Mouse (Mus musculus): ENCODE measurements around the gene Arid3b. TPM values are rescaled to one million over a fixed set of nuclear protein-coding genes. Genes with fewer than 3 reads are reported as not detected.

Arid3b gene
- polyA plus RNA-seq, 1 experiment from 2014 or later: 7.0 TPM

- 83% methylated on average over 5 of the region's 5 CpGs for WGBS
- no peak for ATAC-seq
Observed at GRCm38 (mm10) chr9:57867880-57868279, 31.3 kb upstream of the Arid3b start.

DNA sequence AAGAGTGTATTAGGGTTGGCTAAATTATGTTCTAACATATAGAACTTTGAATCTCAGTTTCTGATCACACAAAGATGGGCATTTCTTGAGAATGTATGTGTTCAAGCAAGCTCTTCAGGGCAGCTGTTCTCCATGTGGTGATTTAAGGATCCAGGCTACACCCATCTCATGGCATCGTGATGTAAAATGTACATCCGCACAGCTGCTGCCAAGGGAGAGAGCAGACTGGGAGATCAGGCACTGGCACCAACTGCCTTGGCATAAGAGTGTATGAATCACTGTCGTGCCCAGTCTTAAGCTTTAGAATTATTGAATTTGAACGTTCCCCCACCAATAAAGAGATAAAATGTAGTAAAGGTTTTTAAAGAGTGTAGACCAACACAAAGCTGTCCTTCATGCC lies 30.6 kb upstream of the Arid3b start:
- ATAC-seq: no peak
- no peaks in the 10 kb centered on the region for H3K27me3 ChIP-seq (replicated peaks; ENCODE audit: control insufficient read depth, insufficient read depth, low read length)
- H3K27ac ChIP-seq (ENCODE audit: low read depth, low read length): no peak overlapping the region
- no peak overlapping the region for H3K4me2 ChIP-seq (ENCODE audit: low read length)
- no peak overlapping the region for H3K4me3 ChIP-seq (ENCODE audit: low read depth, low read length)
- peak; percentile 14 for DNase-seq (ENCODE audit: low spot score)
- no peaks in the 10 kb centered on the region for H3K36me3 ChIP-seq (ENCODE audit: control insufficient read depth, insufficient read depth, low read length)
- no peaks in the 10 kb centered on the region for H3K4me1 ChIP-seq (ENCODE audit: control insufficient read depth, insufficient read depth, low read length)
- no peaks in the 10 kb centered on the region for H3K9me3 ChIP-seq (replicated peaks; ENCODE audit: control insufficient read depth, low read length)
- 79% methylated on average over 4 of the region's 4 CpGs for WGBS
- no peak overlapping the region for H3K9ac ChIP-seq (ENCODE audit: low read length)

More at GRCm38 (mm10) chr9:57867880-57868279, 31.3 kb upstream of the Arid3b start:
- Histone ChIP-seq H3K36me3 (ENCODE audit: control insufficient read depth, insufficient read depth, low read length) (no peaks in the 10 kb centered on the region), H3K4me2 (ENCODE audit: low read length) (no peak overlapping the region), H3K4me3 (ENCODE audit: low read depth, low read length) (no peak overlapping the region), H3K9ac (ENCODE audit: low read length) (no peak overlapping the region), H3K27ac (ENCODE audit: low read depth, low read length) (no peak overlapping the region), H3K4me1 (ENCODE audit: control insufficient read depth, insufficient read depth, low read length) (no peaks in the 10 kb centered on the region), H3K9me3 (replicated peaks; ENCODE audit: control insufficient read depth, low read length) (no peaks in the 10 kb centered on the region), H3K27me3 (replicated peaks; ENCODE audit: control insufficient read depth, insufficient read depth, low read length) (no peaks in the 10 kb centered on the region)
- DNase-seq (ENCODE audit: low spot score): no peak

DNA sequence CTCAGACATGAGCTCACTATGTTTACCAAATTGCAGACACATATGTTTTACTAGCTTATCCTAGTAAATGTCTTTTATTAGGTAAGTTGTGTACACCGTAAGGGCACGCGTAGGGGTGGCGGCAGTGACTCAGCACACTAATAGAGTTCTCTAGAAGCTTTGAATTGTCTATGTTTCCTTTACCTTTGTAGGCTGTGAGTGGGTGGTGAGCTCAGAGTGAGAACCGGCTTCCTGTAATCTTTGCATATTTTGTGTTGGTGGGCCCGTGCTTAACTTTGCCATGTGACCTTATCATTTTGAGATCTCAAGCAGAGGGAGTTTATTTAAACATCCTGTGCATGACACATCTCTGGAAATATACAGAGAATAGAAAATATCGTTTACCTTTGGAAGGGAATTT lies 29.9 kb upstream of the Arid3b start:
- Histone ChIP-seq H3K4me2 (ENCODE audit: low read length) (no peak overlapping the region), H3K4me3 (ENCODE audit: low read depth, low read length) (no peak overlapping the region), H3K4me1 (ENCODE audit: control insufficient read depth, insufficient read depth, low read length) (peaks cover 2% of the 10 kb centered on the region; the same call in 1 of the 2 replicates), H3K27ac (ENCODE audit: low read depth, low read length) (no peak overlapping the region), H3K27me3 (replicated peaks; ENCODE audit: control insufficient read depth, insufficient read depth, low read length) (no peaks in the 10 kb centered on the region), H3K9me3 (replicated peaks; ENCODE audit: control insufficient read depth, low read length) (no peaks in the 10 kb centered on the region), H3K9ac (ENCODE audit: low read length) (no peak overlapping the region), H3K36me3 (ENCODE audit: control insufficient read depth, insufficient read depth, low read length) (no peaks in the 10 kb centered on the region)
- ATAC-seq: no peak
- no peak for DNase-seq (ENCODE audit: low spot score)
- WGBS: 86% methylated on average over 7 of the region's 7 CpGs

DNA sequence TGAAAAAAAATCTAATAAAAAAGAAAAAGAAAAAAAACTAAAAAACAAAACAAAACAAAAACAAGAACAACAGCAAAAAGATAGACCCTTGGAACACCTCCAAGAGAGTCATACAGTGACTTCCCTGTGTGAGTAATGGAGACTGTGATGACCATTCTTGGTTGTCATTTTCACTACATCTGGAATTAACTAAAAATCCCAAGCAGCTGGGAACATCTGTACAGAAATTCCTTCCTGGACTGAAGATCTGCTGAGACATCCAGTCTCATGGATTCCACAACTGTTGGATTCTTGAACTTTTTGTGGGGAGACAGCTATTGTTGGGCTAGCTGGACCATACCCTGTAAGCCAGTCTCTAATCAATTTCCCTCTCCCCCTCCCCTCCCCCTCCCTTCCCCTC lies 27.7 kb upstream of the Arid3b start:
- no peak for DNase-seq (ENCODE audit: low spot score)
- H3K4me3 ChIP-seq (ENCODE audit: low read depth, low read length): no peak overlapping the region
- H3K9me3 ChIP-seq (replicated peaks; ENCODE audit: control insufficient read depth, low read length): no peaks in the 10 kb centered on the region
- no peak overlapping the region for H3K9ac ChIP-seq (ENCODE audit: low read length)
- no peak for ATAC-seq
- no peak overlapping the region for H3K27ac ChIP-seq (ENCODE audit: low read depth, low read length)
- peaks cover 5% of the 10 kb centered on the region; the same call in 1 of the 2 replicates for H3K4me1 ChIP-seq (ENCODE audit: control insufficient read depth, insufficient read depth, low read length)
- no peaks in the 10 kb centered on the region for H3K36me3 ChIP-seq (ENCODE audit: control insufficient read depth, insufficient read depth, low read length)
- no peaks in the 10 kb centered on the region for H3K27me3 ChIP-seq (replicated peaks; ENCODE audit: control insufficient read depth, insufficient read depth, low read length)
- no peak overlapping the region for H3K4me2 ChIP-seq (ENCODE audit: low read length)

DNA sequence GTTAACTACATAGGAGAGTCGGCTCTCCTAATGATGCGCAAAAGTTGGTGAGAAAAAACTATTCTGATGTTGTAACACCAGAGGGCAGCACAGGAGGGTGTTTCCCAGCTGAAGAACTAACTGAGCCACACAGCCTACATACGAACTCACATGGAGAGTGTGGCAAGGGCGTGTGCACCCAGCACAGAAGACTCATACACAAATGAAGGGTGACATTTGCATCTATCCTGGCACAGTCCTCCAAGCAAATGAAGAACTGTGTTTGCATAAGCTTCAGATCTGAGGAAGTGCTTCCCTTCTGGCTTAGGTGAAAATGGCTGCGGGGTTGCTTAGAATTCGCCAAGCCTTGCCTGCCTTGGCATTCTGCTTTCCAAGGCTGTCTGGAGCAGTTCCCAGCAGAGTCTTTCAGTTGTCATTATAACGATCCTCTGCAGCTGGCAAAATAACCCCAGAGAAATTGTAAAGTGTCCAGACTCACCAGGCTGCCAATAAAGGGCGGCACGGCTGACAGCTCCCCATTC lies 25.4 kb upstream of the Arid3b start:
- DNase-seq (ENCODE audit: low spot score) (peak; percentile 97), ATAC-seq (peak; percentile 96)
- WGBS: 3% methylated on average over 9 of the region's 9 CpGs
- Histone ChIP-seq H3K27me3 (replicated peaks; ENCODE audit: control insufficient read depth, insufficient read depth, low read length) (no peaks in the 10 kb centered on the region), H3K9ac (ENCODE audit: low read length) (no peak overlapping the region), H3K27ac (ENCODE audit: low read depth, low read length) (peak overlapping the region; percentile 52), H3K4me2 (ENCODE audit: low read length) (peak overlapping the region; percentile 29), H3K36me3 (ENCODE audit: control insufficient read depth, insufficient read depth, low read length) (no peaks in the 10 kb centered on the region), H3K4me1 (ENCODE audit: control insufficient read depth, insufficient read depth, low read length) (peaks cover 5% of the 10 kb centered on the region; the same call in 1 of the 2 replicates), H3K9me3 (replicated peaks; ENCODE audit: control insufficient read depth, low read length) (no peaks in the 10 kb centered on the region), H3K4me3 (ENCODE audit: low read depth, low read length) (no peak overlapping the region)

DNA sequence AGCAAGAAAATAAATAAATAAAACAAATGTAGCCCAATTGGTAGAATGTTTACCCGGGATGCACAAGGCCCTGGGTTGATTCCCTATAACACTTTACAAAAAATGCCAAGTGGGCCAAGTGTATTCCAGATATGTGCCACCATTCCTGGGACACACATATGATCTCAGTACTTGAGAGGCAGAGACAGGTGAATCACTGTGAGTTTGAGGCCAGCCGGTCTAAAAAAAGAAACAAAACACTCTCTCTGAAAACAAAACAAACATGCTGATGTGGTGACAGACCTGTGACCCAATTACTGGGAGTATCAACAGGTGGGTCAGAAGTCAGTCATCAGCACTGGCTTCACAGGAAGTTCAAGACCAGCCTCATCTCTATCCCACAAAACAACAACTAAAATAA lies 19.9 kb upstream of the Arid3b start:
- ATAC-seq (no peak), DNase-seq (ENCODE audit: low spot score) (no peak)
- no peak overlapping the region for H3K9ac ChIP-seq (ENCODE audit: low read length)
- H3K4me3 ChIP-seq (ENCODE audit: low read depth, low read length): no peak overlapping the region
- no peaks in the 10 kb centered on the region for H3K36me3 ChIP-seq (ENCODE audit: control insufficient read depth, insufficient read depth, low read length)
- H3K27me3 ChIP-seq (replicated peaks; ENCODE audit: control insufficient read depth, insufficient read depth, low read length): no peaks in the 10 kb centered on the region
- H3K9me3 ChIP-seq (replicated peaks; ENCODE audit: control insufficient read depth, low read length): no peaks in the 10 kb centered on the region
- 84% methylated on average over 2 of the region's 2 CpGs for WGBS
- H3K4me2 ChIP-seq (ENCODE audit: low read length): no peak overlapping the region
- H3K27ac ChIP-seq (ENCODE audit: low read depth, low read length): no peak overlapping the region
- peaks cover 2% of the 10 kb centered on the region; the same call in 1 of the 2 replicates for H3K4me1 ChIP-seq (ENCODE audit: control insufficient read depth, insufficient read depth, low read length)

DNA sequence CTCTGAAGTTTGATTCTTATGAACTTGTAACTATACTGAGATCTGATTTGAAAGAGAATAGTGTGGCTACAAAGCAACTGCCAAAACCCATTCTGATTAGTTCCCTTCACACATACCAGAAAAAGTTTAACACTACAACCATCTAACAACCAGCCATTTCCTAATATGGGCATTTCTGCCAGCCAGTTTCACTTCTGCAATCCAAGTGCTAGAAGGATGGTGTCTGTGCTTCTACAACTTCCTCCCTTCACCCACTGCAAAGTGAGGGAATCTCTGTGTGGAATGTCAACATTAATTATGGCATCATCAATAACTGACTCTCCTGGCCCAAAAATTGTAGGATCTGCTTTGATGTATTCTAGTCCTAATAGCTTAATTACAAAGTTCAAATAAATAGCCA lies 17.7 kb upstream of the Arid3b start:
- H3K4me2 ChIP-seq (ENCODE audit: low read length): no peak overlapping the region
- no peaks in the 10 kb centered on the region for H3K9me3 ChIP-seq (replicated peaks; ENCODE audit: control insufficient read depth, low read length)
- no peaks in the 10 kb centered on the region for H3K27me3 ChIP-seq (replicated peaks; ENCODE audit: control insufficient read depth, insufficient read depth, low read length)
- no peaks in the 10 kb centered on the region for H3K4me1 ChIP-seq (ENCODE audit: control insufficient read depth, insufficient read depth, low read length)
- no peaks in the 10 kb centered on the region for H3K36me3 ChIP-seq (ENCODE audit: control insufficient read depth, insufficient read depth, low read length)
- no peak overlapping the region for H3K9ac ChIP-seq (ENCODE audit: low read length)
- ATAC-seq: no peak
- no peak for DNase-seq (ENCODE audit: low spot score)
- H3K27ac ChIP-seq (ENCODE audit: low read depth, low read length): no peak overlapping the region
- no peak overlapping the region for H3K4me3 ChIP-seq (ENCODE audit: low read depth, low read length)

DNA sequence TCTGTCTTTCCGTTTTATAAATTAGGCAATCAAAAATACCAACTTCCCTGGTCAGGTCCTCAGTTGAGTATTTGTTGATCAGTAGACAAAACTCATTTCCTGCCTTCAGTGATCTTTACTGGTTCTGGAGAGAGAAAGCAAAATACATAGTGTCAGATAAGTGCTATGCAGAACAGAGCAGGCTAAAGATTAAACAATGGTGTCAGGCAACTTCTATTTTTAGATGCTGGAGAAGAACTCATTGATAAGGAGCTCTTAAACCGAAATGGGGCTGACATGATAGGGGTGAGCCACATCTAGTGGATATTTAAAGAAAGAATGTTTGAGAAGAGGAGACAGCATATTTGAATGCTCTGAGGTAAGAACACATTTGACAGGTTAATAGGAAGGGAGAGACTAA lies 2.4 kb upstream of the Arid3b start:
- Histone ChIP-seq H3K27me3 (replicated peaks; ENCODE audit: control insufficient read depth, insufficient read depth, low read length) (no peaks in the 10 kb centered on the region), H3K36me3 (ENCODE audit: control insufficient read depth, insufficient read depth, low read length) (no peaks in the 10 kb centered on the region), H3K4me1 (ENCODE audit: control insufficient read depth, insufficient read depth, low read length) (peaks cover 19% of the 10 kb centered on the region), H3K4me3 (ENCODE audit: low read depth, low read length) (no peak overlapping the region), H3K27ac (ENCODE audit: low read depth, low read length) (no peak overlapping the region), H3K9me3 (replicated peaks; ENCODE audit: control insufficient read depth, low read length) (no peaks in the 10 kb centered on the region), H3K4me2 (ENCODE audit: low read length) (no peak overlapping the region), H3K9ac (ENCODE audit: low read length) (no peak overlapping the region)
- 92% methylated on average over 2 of the region's 2 CpGs for WGBS
- DNase-seq (ENCODE audit: low spot score) (no peak), ATAC-seq (no peak)

DNA sequence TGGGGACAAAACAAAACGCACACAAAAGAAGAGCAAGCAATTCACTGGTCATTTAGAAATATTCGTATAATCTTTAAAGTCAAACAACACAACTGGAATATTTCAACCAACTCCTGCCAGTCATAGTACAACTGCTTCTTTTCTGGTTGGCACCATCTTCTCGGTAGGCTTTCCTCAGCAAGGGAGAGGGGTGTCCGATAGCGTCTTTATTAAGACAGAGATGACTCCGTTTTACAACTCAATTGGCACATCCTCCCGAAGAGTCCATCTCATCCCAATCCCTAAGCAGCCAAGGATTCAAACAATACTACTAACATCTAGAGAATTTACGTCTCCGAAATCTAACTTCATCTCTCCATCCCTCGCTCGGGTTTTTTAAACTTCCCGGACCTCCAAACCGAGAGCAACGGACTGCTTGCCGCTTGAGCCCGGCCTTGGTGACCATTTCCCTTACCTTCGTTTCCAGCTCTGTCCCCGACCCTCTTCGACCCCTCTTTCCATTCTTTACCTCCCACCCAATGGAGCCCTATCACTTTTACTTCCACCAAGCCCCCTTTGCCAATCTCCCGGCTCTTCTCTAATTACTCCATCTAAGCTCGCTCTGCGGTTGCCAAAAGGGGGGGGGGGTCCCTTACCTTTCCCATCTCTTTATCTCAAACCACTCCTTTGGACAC lies 615 bp downstream of the Arid3b start:
- peak overlapping the region; percentile 70 for H3K4me2 ChIP-seq (ENCODE audit: low read length)
- no peaks in the 10 kb centered on the region for H3K9me3 ChIP-seq (replicated peaks; ENCODE audit: control insufficient read depth, low read length)
- peak overlapping the region; percentile 73 for H3K9ac ChIP-seq (ENCODE audit: low read length)
- DNase-seq (ENCODE audit: low spot score): peak; percentile 26
- peaks cover 32% of the 10 kb centered on the region for H3K4me1 ChIP-seq (ENCODE audit: control insufficient read depth, insufficient read depth, low read length)
- ATAC-seq: no peak
- no peaks in the 10 kb centered on the region for H3K27me3 ChIP-seq (replicated peaks; ENCODE audit: control insufficient read depth, insufficient read depth, low read length)
- peak overlapping the region; percentile 63 for H3K4me3 ChIP-seq (ENCODE audit: low read depth, low read length)
- 0 out of 2 replicates have a peak overlapping the region, but pooled peaks have one; percentile 22 for H3K27ac ChIP-seq (ENCODE audit: low read depth, low read length)
- H3K36me3 ChIP-seq (ENCODE audit: control insufficient read depth, insufficient read depth, low read length): peaks cover 7% of the 10 kb centered on the region
- under 1% methylated on average over 20 of the region's 22 CpGs for WGBS

All from forebrain, embryonic 14.5 days (tissue).